Mouse (Mus musculus) embryo, embryonic 10.5 days (tissue): ENCODE data around the gene Arl11.
"Not testable (repeated sequence)": the region's sequence is repeated elsewhere in the genome, so short reads cannot be mapped to it uniquely, and the experiment has no call there.

ENCODE experiments used
- DNase-seq: peaks from one replicate; pipeline ENCODE4 v3.0.0-alpha.2; 2015; ENCODE audit warnings: low spot score

Arl11 gene

DNA sequence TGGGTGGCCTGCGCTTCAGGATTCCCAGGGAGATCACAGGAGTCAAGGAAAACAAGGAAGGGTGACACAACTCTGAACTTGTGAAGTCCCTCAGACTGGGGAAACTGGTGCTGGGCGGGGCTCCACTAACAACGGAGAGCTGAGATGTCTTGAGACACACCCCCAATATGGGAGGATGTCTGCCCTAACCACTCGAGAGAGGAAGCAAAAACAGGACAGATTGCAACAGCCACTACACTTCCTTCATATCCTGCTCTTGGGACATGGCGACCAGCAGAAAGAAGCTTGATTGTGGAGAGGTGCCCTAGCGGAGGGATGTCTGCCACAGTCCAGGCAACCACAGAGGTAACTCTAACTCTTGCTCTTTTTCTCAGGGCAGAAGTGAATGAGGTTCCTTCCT, at the start of gene Arl11:
Gene Arl11, plus strand, starts transcription at position 161 of the 400 bp plus-strand sequence.
- no peak for DNase-seq

DNA sequence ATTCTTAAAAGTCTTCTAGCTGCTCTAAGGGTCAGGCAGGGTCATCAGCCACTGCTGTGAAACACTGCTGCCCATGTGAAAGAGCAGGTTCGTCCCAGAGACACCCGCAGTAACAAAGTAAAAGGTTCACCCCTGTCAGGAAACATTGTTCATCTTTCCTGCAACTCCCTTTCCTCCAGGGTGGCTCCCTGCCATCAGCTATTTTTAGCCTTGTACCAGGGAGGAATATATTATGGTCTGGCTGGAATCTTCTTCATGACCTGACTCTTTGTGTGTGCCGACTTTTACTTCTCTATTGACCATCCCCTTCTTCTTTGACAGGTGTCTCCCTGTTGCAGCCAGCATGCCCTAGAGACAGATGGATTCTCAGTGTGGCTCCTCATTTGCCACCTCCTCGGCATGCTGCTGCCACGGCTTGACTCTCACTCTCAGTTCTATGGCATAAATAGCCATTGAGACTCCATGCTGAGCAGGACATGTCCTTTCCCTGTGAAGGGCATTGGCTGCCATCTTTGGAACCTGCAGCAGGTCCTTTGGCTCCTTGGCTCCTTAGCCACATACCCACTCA, 41.6 kb upstream of the Arl11 start:
- DNase-seq: no peak

DNA sequence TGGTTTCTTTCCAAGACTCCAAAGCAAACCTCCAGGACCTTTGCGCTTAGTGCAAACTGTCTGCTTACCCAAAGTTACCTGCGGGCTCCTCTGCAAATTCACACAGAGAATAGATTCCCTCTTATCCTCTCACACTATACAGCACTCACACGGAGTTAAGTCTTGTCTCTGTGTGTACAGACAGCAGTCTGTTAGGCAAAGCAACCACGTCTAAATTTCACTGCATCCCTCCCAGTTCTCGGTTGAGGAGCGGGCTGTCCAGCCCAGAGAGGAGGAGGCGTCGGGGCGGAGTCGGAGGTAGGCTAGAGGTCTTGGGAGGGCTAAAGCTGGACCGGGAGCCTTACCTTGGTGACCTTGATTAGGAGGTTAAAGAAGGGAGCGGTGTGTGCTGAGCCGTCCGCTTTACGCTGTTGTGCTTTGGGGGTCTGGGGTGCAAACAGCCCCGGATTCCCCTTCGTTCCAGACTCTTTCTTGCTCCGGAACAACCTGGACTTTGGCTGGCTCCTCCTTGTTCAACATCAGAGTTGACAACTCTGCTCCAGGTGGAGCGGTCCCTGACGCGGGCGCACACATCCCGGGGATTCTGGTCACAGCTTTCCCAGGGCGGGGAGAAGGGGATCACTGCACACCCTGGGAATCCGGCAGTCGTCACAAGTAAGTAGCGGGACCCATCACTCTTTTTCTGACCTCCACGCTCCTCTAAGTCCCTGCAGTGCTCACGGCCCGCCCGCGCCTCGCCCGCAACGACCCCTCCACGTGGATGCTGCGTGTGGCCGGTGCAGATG, 34.9 kb upstream of the Arl11 start:
- peak; percentile 16 for DNase-seq

DNA sequence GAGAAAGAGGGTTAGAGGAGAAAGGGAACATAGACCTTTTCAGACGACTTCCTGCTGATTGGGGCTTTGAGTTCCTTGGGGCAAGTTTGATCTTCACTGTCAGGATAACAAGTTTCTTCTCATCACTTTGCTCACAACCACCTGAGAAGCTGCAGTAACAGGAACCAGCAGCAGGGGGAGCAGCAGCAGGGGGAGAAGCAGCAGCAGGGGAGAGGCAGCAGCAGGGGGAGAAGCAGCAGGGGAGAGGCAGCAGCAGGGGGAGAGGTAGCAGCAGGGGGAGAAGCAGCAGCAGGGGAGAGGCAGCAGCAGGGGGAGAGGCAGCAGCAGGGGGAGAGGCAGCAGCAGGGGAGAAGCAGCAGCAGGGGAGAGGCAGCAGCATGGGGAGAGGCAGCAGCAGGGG, 32.3 kb upstream of the Arl11 start:
- peak; percentile 46 for DNase-seq

DNA sequence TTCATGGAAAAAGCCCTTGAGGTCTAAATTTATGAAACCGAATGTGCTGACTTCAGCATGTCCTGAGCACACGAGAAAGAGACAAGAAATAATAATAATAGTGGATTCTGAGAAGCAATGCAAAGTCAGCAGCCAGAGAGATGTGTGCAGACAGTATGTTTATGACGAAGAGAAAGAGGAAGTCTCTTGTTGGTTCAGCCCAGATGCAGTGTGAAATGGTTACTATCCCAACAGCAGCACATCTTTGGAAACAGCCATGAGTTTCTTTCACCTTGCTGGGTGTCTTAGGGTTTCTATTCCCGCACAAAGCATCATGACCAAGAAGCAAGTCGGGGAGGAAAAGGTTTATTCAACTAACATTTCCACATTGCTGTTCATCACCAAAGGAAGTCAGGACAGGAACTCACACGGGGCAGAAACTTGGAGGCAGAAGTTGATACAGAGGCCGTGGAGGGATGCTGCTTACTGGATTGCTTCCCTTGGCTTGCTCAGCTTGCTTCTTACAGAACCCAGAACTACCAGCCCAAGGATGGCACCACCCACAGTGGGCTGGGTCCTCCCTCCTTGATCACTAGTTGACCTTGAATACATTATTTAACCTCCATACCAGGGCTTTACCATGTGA, 30.8 kb upstream of the Arl11 start:
- DNase-seq: no peak

DNA sequence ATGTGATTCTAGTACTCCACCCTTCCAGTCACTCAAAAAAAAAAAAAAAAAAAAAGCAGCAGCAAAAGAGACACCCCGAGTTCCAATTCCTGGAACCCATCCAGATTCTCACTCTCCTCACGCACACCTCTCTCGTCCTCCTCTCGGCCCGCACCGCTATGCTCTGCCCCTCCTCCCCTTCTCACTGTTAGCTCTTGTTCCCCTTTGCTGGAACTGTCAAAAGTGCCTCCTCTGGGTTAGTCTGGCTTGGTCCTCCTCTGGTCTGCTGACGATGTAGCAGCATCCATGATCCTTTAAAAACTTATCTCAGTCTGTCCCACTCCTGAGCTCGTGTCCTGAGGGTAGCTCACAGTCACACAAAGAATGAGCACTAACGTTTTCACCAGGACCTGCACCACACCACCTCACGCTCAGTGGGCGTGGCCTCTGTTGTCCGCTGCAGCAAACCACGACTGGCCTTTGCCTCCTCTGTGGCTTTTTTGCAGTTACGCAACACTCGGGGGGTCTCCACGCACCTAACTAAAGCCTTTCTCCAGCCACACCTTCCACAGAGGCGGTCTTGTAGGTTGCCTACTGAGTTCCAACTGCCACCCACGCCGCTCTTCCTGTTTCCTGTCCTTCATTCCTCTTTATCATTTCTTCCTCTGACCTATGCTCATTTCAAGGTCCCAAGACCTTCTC, 20.8 kb upstream of the Arl11 start:
- no peak for DNase-seq

DNA sequence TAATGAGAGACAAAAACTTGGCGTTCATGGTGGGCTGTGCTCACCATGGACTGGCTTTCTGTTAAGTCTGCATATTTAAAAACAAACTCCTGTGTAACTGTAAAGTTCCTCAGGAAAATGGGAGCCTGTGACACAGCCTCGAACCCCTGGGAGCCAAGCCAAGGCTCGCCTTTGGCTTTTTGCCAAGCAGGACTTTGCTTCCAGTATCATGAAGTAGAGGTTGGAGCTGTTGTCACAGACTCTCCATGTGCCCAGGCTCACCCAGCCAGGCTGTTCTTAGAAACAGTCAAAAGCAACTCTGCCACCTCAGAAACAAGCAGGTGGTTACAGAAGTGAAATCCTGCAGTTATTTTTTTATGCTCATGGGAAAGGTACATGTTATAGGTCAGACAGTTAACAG, 18.9 kb upstream of the Arl11 start:
- no peak for DNase-seq

DNA sequence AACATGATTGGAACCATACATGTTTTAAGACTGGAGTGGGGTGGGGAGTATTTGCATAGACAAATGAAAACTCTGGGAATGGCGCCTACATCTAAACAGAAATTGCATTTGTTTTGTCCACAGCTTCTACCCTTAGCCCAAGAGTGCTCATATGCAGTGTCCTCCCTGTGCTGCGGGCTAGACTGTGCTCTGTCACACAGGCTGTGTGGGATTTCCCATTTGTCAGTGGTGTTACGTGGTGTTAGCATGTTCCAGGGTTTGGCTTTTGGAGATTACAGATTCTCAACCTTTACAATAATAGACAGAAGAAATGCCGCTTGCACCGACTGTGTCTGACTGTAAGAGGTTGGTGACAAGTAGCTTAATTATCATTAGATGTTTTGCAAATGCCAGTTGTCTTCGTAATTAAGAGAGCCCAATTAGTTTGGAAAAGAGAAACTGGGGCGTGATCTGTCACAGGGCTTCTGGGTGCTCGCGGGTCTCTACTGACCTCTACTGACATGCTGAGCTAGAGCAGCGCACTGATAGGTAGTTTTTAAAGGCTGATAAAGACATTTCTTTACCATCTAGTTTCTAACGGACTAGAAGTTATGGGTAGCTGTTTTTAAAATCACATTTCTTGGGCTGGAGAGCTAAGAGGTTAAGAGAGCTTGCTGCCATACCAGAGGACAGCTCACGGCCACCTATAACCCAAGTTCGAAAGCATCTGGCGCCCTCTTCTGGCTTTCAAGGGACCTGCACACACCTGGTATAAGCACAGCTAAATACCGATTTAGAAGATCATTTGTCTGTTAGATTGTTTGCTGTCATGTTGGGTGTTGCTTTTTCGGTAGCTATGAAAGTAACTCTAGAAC, 15.4 kb upstream of the Arl11 start:
- peak; percentile 80 for DNase-seq

DNA sequence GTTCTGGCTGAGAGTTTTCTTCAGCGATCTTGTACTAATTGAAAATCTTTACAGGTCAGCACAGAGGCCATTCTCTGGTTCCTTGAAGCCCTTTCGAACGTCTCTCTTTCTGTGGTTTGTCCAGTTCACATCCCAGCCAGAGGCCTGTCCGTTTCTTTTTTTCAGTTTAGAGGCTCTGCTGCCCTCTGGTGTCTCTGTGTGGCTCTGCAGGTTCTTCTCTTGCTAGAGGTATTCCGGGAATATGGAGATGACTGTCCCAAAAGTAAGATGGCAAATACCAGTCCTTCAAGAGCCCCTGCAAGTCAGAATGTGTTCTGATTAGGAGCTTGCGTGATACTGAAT, 14.8 kb upstream of the Arl11 start:
- DNase-seq: peak; percentile 88

DNA sequence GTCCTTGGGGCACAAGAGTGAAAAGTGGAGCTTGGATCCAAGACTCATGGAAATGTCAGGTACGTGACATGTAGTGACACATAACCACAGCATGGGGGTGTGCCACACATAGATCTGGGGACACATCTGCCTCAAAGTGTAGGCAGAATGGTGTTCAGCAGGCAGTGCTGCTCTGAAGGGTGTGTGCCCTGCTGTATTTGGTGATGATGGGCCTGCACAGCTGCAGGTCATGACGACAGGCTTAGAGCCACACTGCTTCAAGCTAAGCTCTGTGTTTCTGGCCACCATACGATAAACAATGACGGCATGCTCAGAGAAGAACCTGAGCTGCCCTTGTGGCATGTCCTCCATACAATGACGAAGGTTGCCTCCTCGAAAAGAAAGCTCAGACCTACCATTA, 9.7 kb upstream of the Arl11 start:
- no peak for DNase-seq

DNA sequence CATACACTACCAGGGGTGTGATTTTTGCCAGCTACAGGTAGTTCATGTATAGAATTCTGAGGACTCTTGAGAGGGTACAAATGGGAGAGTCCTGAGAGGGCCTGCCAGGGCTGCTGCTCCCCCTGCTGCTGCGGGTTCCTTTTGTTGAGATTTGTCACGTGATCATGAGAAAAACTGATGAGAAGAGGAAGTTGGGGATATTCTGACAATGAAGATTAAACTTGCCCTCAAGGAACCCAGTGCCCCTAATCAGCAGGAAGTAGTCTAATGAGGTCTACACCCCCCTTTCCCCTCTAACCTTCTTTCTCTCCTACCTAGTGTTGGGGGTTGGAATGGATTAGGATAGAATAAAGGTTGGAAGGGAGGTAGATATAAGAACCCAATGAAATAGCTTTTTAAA, 8.2 kb upstream of the Arl11 start:
- DNase-seq: no peak

DNA sequence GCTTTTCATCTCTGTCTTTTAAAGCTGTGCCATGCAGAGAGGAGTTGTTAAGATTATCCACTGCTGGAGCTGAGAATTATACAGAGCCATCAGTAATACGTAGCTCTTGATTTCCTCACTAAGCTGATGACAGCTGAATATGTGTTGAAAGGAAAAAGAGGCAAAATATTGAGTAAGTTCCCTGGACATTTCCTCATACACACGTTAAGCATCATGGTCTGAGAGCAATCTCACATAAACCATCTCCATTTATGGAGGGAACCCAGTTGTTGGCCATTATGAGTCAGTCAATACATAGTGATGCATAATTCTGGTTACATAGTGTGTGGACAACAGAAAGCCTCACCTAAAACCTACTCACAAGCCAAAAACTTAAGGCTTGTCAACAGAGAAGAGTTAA, 7.1 kb upstream of the Arl11 start:
- DNase-seq: no peak

DNA sequence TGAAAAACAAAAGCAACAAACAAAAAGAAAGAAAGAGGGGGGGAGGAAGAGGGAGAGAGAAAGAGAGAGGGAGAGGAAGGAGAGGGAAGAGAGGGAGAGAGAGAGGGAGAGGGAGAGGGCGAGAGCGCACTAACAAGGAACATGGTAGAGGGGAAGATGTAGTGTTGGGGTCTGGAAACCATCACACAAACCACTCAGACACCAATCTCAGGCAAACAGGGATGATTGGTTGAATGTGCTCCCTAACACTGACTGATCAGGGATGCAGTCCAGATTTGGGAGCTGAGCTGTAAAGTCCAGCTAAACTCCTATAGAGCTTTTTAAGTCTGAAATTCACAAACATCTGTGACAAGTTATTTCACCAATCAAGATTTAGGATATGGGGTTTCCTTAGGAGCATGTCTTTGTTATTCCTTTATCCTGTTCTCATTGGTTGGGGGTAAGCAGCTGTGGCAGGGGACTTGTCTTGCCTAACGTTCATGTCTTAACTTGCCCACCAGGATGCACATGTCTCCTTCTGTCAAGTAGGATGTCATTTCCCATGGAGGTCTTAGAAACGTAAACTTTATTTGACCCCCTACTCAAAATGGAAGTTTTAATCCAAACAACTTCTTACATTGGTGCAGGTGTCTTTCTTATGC, 5.5 kb upstream of the Arl11 start:
- DNase-seq: no peak

DNA sequence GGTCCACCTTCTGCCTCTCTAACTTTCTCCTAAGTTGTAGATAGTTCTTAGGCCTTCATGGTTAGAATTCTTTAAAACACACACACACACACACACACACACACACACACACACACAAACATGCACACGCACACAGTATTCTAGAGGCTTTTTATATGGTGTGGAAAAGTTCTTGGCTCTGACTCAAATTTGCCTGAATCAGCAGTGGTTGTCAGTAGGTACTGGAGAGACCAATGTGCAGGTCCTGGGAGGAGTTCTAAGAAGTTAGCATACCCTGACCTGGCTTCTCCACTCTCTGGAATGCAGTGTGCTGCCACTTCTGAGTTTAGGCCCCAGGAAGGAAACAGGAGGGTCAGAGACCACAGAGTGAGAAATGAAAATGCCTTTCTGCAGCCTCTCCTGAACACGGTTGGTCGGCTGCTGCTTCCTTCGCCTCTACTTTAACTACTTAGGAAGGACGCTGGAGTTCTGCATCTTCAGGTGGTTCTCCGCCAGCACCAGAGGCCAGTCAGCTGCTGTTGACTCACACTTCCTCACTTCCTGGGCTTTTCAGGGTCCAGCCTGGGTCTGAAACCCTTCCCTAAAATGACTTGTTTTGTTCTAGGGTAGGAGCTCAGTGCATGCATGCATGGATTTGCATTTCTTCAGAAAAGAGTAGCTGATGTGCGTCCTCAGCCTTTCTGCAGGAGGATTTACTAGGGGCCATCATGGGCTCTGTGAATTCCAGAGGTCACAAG, 651 bp downstream of the Arl11 start:
- no peak for DNase-seq

DNA sequence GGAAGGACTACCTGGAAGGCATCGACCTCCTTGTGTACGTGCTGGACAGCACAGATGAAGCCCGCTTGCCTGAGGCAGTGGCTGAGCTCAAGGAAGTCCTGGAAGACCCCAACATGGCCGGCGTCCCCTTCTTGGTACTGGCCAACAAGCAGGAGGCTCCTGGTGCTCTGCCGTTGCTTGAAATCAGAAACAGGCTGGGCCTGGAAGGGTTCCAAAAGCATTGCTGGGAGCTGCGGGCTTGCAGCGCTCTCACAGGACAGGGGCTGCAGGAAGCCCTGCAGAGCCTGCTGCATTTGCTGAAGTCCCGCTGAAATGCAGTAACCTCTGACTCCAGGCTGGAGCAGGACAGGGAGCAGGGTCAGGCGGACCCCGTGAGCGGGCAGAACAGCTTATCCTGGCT, 1.4 kb downstream of the Arl11 start:
- no peak for DNase-seq

DNA sequence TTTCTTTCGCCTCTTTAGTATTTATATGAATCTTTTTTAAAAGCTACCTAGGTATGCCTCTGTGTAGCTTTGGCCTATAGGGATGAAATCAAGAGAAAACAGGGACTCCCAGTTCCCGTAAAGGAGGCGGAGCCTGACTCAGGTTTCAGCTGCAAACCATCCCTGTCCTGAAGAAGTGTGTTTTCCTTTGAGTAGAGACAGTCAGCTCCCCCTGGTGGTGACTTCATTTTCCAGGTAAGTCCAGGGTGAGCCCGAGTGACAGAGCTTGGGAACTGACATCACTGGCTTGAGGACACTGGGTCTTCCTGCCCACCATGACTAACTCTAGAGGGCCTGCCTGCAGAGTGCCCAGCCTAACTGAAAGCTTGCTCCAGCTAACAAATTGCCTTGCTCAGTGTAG, 7.3 kb downstream of the Arl11 start:
- DNase-seq: peak; percentile 75

DNA sequence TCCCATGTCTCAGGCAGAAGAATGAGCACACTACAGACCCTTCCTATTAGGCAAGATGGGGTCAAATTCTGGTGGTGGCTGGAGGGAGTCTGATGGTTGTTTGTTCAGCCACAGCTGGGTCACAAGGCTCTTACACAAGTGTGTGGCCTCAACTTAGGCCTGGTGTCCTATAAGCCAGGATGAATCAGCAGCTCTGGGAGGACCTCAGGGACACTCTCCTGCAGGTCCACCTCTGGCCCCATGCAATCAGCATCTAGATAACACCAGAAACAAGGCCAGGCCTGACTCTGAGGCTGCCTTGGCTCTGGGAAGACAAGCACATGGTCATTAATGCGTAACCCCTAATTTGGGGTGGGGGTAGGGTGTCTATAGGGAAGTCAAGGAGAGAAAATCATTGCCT, 11.2 kb downstream of the Arl11 start:
- DNase-seq: no peak

DNA sequence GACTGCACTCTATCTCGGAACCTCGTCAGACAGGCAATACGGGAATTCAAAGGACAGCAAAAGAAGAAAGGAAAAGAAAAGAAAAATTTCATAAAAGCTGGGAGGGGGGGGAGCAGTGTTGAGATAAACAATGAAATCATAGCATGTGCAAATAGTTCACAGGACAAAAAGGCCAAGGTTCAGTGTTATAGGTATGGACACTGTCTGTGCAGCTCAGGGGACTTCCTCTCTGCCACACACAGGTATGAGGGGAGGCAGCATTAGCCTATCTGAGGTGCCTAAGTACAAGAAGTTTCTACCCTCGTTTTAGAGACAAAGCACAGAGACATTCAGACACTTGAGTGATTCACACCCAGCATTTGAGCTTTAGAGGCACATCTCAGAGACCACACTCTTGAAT, 11.6 kb downstream of the Arl11 start:
- DNase-seq: no peak

DNA sequence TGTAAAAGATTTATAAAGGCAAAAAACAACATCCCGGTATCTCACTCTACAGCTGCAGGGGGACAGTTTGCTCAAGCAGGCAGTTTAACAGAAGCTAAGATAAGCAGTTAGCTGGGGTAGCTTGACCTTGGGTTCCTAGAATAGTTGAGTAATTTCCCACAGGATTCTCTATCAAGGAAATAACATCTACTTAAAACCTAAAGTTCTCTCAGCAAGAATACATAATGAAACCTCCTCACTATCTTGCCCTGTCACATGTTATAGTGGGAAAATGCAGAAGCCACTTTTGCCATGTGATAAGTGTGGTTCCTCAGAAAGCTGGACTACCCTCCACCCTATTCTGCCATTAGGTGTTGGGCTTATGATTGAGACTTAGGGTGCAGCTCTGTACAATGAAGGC, 13.2 kb downstream of the Arl11 start:
- DNase-seq: no peak

DNA sequence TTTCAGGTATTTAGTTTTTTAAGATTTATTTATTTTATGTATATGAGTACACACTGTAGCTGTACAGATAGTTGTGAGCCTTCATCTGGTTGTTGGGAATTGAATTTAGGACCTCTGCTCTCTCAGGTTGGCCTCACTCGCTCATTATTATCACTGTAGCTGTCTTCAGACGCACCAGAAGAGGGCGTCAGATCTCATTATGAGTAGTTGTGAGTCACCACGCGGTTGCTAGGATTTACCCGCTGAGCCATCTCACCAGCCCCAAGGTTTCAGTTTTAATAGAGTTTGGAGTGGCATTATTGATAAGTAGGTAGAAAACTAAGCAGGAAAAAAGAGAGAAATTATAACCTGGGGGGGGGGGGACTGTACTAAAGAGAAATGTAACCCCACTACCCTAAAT, 17.5 kb downstream of the Arl11 start:
- DNase-seq: not testable (repeated sequence)
